Mouse (Mus musculus) neural tube, embryonic 12.5 days (tissue): ENCODE results near the gene Kirrel3. TPM values are rescaled to one million over a fixed set of nuclear protein-coding genes. Genes with fewer than 3 reads are reported as not detected.

ENCODE experiments used
- ATAC-seq: fragments of 200-750 bp; cut with Nextera tagmentation; 2 replicates; pipeline ENCODE4 v1.8.0; 2017; ENCODE audit warnings: low read depth, mild to moderate bottlenecking, moderate TSS enrichment, moderate library complexity; ENCODE audit not compliant: low FRiP score
- H3K27ac ChIP-seq: fragments of 300-500 bp; sonication (generic); 2 replicates; pipeline ENCODE4 v1.5.1; 2016
- H3K27me3 ChIP-seq: fragments of 300-500 bp; sonication (generic); replicated peaks from 2 replicates; pipeline ENCODE4 v1.6.1; 2016; ENCODE audit warnings: mild to moderate bottlenecking
- H3K36me3 ChIP-seq: fragments of 300-500 bp; sonication (generic); 2 replicates; pipeline ENCODE4 v1.6.1; 2016; ENCODE audit warnings: mild to moderate bottlenecking
- H3K4me1 ChIP-seq: fragments of 300-500 bp; sonication (generic); 2 replicates; pipeline ENCODE4 v1.6.1; 2016
- H3K4me2 ChIP-seq: fragments of 300-500 bp; sonication (generic); replicated peaks from 2 replicates; pipeline ENCODE4 v1.6.1; 2016; ENCODE audit warnings: mild to moderate bottlenecking
- H3K4me3 ChIP-seq: fragments of 300-500 bp; sonication (generic); 2 replicates; pipeline ENCODE4 v1.5.1; 2016
- H3K9ac ChIP-seq: fragments of 300-500 bp; sonication (generic); 2 replicates; pipeline ENCODE4 v1.6.1; 2016; ENCODE audit warnings: mild to moderate bottlenecking
- H3K9me3 ChIP-seq: fragments of 300-500 bp; sonication (generic); 2 replicates; pipeline ENCODE4 v1.6.1; 2016; ENCODE audit warnings: mild to moderate bottlenecking
- WGBS: fragments of 180-500 bp; shearing (Covaris S2); methylation state at CpG from one replicate; pipeline ENCODE4 v1.1.7; 2016; 5-methylcytosine and 5-hydroxymethylcytosine counted together
- polyA plus RNA-seq: library from polyadenylated mRNA; unstranded; fragments of >200 nt; fragmentation: Nextera tagmentation; extraction: Ambion mirVana; gene quantifications from 2 replicates; pipeline ENCODE4 v1.2.1, GENCODE M21; 2016

Gene Kirrel3
- polyA plus RNA-seq, 1 experiment from 2014 or later, result 12.7 TPM

GRCm38 (mm10) chr9:34748003-34748402 lies 262.3 kb downstream of the Kirrel3 start:
- 52% methylated on average over 2 of the region's 2 CpGs for WGBS
- Histone ChIP-seq H3K9ac (no peak overlapping the region), H3K36me3 (no peaks in the 10 kb centered on the region), H3K4me2 (no peak overlapping the region), H3K27ac (no peak overlapping the region), H3K4me3 (no peak overlapping the region), H3K27me3 (no peaks in the 10 kb centered on the region), H3K4me1 (no peaks in the 10 kb centered on the region), H3K9me3 (no peaks in the 10 kb centered on the region)
- 0 out of 2 replicates have a peak, but pooled peaks have one; percentile 41 for ATAC-seq

GRCm38 (mm10) chr9:34749161-34749560 lies 263.5 kb downstream of the Kirrel3 start:
- H3K9ac ChIP-seq, result no peak overlapping the region
- no peak overlapping the region for H3K27ac ChIP-seq
- no peak overlapping the region for H3K4me3 ChIP-seq
- no peak overlapping the region for H3K4me2 ChIP-seq
- 89% methylated on average over 7 of the region's 7 CpGs for WGBS
- no peaks in the 10 kb centered on the region for H3K9me3 ChIP-seq
- H3K4me1 ChIP-seq, result no peaks in the 10 kb centered on the region
- no peaks in the 10 kb centered on the region for H3K36me3 ChIP-seq
- H3K27me3 ChIP-seq, result no peaks in the 10 kb centered on the region
- ATAC-seq, result no peak

- Histone ChIP-seq H3K4me2 (no peak overlapping the region), H3K27me3 (no peaks in the 10 kb centered on the region), H3K27ac (no peak overlapping the region), H3K36me3 (no peaks in the 10 kb centered on the region), H3K9ac (no peak overlapping the region), H3K9me3 (no peaks in the 10 kb centered on the region), H3K4me3 (no peak overlapping the region), H3K4me1 (no peaks in the 10 kb centered on the region)
- no peak for ATAC-seq
- WGBS, result 71% methylated on average over 4 of the region's 4 CpGs
These were observed 264.2 kb downstream of the Kirrel3 start for GRCm38 (mm10) chr9:34749877-34750276.

GRCm38 (mm10) chr9:34750887-34751286 lies 265.2 kb downstream of the Kirrel3 start:
- Histone ChIP-seq H3K27ac (no peak overlapping the region), H3K9ac (no peak overlapping the region), H3K4me1 (no peaks in the 10 kb centered on the region), H3K4me3 (no peak overlapping the region), H3K4me2 (no peak overlapping the region), H3K9me3 (no peaks in the 10 kb centered on the region), H3K36me3 (no peaks in the 10 kb centered on the region), H3K27me3 (no peaks in the 10 kb centered on the region)
- 53% methylated on average over 2 of the region's 2 CpGs for WGBS
- no peak for ATAC-seq

- no peak overlapping the region for H3K4me2 ChIP-seq
- WGBS, result 85% methylated on average over 5 of the region's 5 CpGs
- H3K27me3 ChIP-seq, result no peaks in the 10 kb centered on the region
- no peaks in the 10 kb centered on the region for H3K4me1 ChIP-seq
- H3K4me3 ChIP-seq, result no peak overlapping the region
- no peaks in the 10 kb centered on the region for H3K9me3 ChIP-seq
- no peak overlapping the region for H3K9ac ChIP-seq
- H3K36me3 ChIP-seq, result no peaks in the 10 kb centered on the region
- no peak for ATAC-seq
- H3K27ac ChIP-seq, result no peak overlapping the region
These were observed 266.5 kb downstream of the Kirrel3 start for GRCm38 (mm10) chr9:34752076-34752800.

GRCm38 (mm10) chr9:34752801-34753170 lies 267.1 kb downstream of the Kirrel3 start:
- Histone ChIP-seq H3K4me2 (no peak overlapping the region), H3K27me3 (no peaks in the 10 kb centered on the region), H3K4me3 (no peak overlapping the region), H3K9ac (no peak overlapping the region), H3K9me3 (no peaks in the 10 kb centered on the region), H3K4me1 (no peaks in the 10 kb centered on the region), H3K36me3 (no peaks in the 10 kb centered on the region), H3K27ac (no peak overlapping the region)
- ATAC-seq, result no peak
- 24% methylated on average over 4 of the region's 4 CpGs for WGBS

- no peak for ATAC-seq
- Histone ChIP-seq H3K4me1 (no peaks in the 10 kb centered on the region), H3K9me3 (no peaks in the 10 kb centered on the region), H3K9ac (no peak overlapping the region), H3K4me2 (no peak overlapping the region), H3K36me3 (no peaks in the 10 kb centered on the region), H3K4me3 (no peak overlapping the region), H3K27me3 (no peaks in the 10 kb centered on the region), H3K27ac (no peak overlapping the region)
- WGBS, result 74% methylated on average over 5 of the region's 5 CpGs
These were observed 268.2 kb downstream of the Kirrel3 start for GRCm38 (mm10) chr9:34753891-34754290.

- no peak for ATAC-seq
- Histone ChIP-seq H3K27me3 (no peaks in the 10 kb centered on the region), H3K27ac (no peak overlapping the region), H3K4me3 (no peak overlapping the region), H3K36me3 (no peaks in the 10 kb centered on the region), H3K9me3 (no peaks in the 10 kb centered on the region), H3K9ac (no peak overlapping the region), H3K4me2 (no peak overlapping the region), H3K4me1 (no peaks in the 10 kb centered on the region)
- WGBS, result 44% methylated on average over 6 of the region's 6 CpGs
These were observed 268.9 kb downstream of the Kirrel3 start for GRCm38 (mm10) chr9:34754523-34755097.

GRCm38 (mm10) chr9:34756055-34756454 lies 270.4 kb downstream of the Kirrel3 start:
- Histone ChIP-seq H3K27me3 (no peaks in the 10 kb centered on the region), H3K27ac (no peak overlapping the region), H3K36me3 (no peaks in the 10 kb centered on the region), H3K9ac (no peak overlapping the region), H3K4me3 (no peak overlapping the region), H3K4me2 (no peak overlapping the region), H3K4me1 (no peaks in the 10 kb centered on the region), H3K9me3 (no peaks in the 10 kb centered on the region)
- WGBS, result 85% methylated on average over 7 of the region's 7 CpGs
- ATAC-seq, result no peak

- no peaks in the 10 kb centered on the region for H3K27me3 ChIP-seq
- no peak overlapping the region for H3K4me3 ChIP-seq
- 50% methylated on average over 5 of the region's 5 CpGs for WGBS
- no peak overlapping the region for H3K4me2 ChIP-seq
- no peaks in the 10 kb centered on the region for H3K9me3 ChIP-seq
- H3K9ac ChIP-seq, result no peak overlapping the region
- no peaks in the 10 kb centered on the region for H3K4me1 ChIP-seq
- no peak overlapping the region for H3K27ac ChIP-seq
- ATAC-seq, result no peak
- H3K36me3 ChIP-seq, result no peaks in the 10 kb centered on the region
These were observed 273.2 kb downstream of the Kirrel3 start for GRCm38 (mm10) chr9:34758925-34759324.

GRCm38 (mm10) chr9:34760521-34760920 lies 274.8 kb downstream of the Kirrel3 start:
- Histone ChIP-seq H3K27ac (no peak overlapping the region), H3K4me1 (no peaks in the 10 kb centered on the region), H3K9me3 (no peaks in the 10 kb centered on the region), H3K27me3 (no peaks in the 10 kb centered on the region), H3K4me3 (no peak overlapping the region), H3K4me2 (no peak overlapping the region), H3K9ac (no peak overlapping the region), H3K36me3 (no peaks in the 10 kb centered on the region)
- WGBS, result 38% methylated on average over 3 of the region's 3 CpGs
- ATAC-seq, result no peak

GRCm38 (mm10) chr9:34766792-34767623 lies 281.3 kb downstream of the Kirrel3 start:
- ATAC-seq, result peak; percentile 70; the same call in 1 of the 2 replicates
- WGBS, result 14% methylated on average over 7 of the region's 7 CpGs
- peaks cover 12% of the 10 kb centered on the region; the same call in 1 of the 2 replicates for H3K4me1 ChIP-seq
- no peak overlapping the region for H3K4me3 ChIP-seq
- H3K27ac ChIP-seq, result no peak overlapping the region
- H3K9me3 ChIP-seq, result peaks cover 13% of the 10 kb centered on the region
- no peak overlapping the region; the same call in 1 of the 2 replicates for H3K4me2 ChIP-seq
- H3K36me3 ChIP-seq, result no peaks in the 10 kb centered on the region
- no peaks in the 10 kb centered on the region for H3K27me3 ChIP-seq
- no peak overlapping the region for H3K9ac ChIP-seq
